ENCODE assay signal across 12 mouse cellular contexts in the genomic region with DNA sequence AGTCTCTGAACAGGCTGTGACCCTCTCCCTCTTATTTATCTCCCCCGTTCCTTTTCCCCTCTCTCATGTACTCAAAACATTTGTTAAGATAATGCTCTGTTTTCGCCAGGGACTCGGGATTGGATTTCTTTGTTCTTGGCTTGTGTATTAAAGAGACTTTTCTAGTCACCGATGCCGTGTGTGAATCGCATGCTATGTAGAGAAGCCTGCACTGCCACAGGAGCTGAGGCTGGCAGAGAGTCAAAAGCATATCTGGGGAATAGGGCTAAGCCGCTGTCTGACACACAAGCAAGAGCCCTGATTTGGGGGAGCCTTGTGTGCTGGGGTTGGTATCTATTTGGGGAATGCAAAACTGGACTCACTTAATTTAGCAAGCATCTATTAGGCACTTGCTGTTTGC.
"Had no signal": no experiment of that assay in that cellular context is flagged by ENCODE, and none has a peak within 500 bp of the region (broad histone marks: within the 10 kb centered on the region; RNA-seq: fewer than 3 reads in every experiment).

No protein-coding gene starts in this region.

- H3K4me1 ChIP-seq: liver, embryonic 12.5 days; midbrain, embryonic 12.5 days had no signal

- H3K36me3 ChIP-seq: limb, embryonic 15.5 days; liver, embryonic 12.5 days; midbrain, embryonic 12.5 days had no signal

- DNase-seq: kidney, adult 18-20 months; kidney, postnatal 10 days; kidney, postnatal 4 days; lung, embryonic 14.5 days; lung, postnatal 10 days; lung, postnatal 4 days; thymus, postnatal 14 days had no signal

- ATAC-seq: liver, embryonic 12.5 days had no signal

- H3K4me3 ChIP-seq: layer of hippocampus, adult 2 months; limb, embryonic 15.5 days; liver, embryonic 12.5 days; midbrain, embryonic 12.5 days had no signal

- H3K4me2 ChIP-seq: limb, embryonic 15.5 days; liver, embryonic 12.5 days; lung, embryonic 14.5 days; midbrain, embryonic 12.5 days had no signal

- H3K9ac ChIP-seq: limb, embryonic 15.5 days; liver, embryonic 12.5 days; lung, embryonic 14.5 days; midbrain, embryonic 12.5 days had no signal

- H3K27me3 ChIP-seq: limb, embryonic 15.5 days; liver, embryonic 12.5 days; midbrain, embryonic 12.5 days had no signal

- H3K27ac ChIP-seq: layer of hippocampus, adult 2 months; limb, embryonic 15.5 days; liver, embryonic 12.5 days; midbrain, embryonic 12.5 days; stomach, postnatal 0 days had no signal

- H3K9me3 ChIP-seq: limb, embryonic 15.5 days; liver, embryonic 12.5 days; midbrain, embryonic 12.5 days had no signal
